Mouse (Mus musculus): ENCODE measurements around the gene Tmem184b. TPM values are rescaled to one million over a fixed set of nuclear protein-coding genes. Genes with fewer than 3 reads are reported as not detected.

Tmem184b gene
- polyA plus RNA-seq (2015; fragmentation: Nextera tagmentation; extraction: Ambion mirVana) = 43.1 and 46.3 TPM in 2 replicates

GRCm38 (mm10) chr15:79402836-79403762 is at the start of gene Tmem184b:
TSS of gene Tmem184b (minus strand) at chr15:79403569.
- WGBS = under 1% methylated on average over 83 of the region's 90 CpGs

GRCm38 (mm10) chr15:79448041-79448440 is 44.7 kb upstream of the Tmem184b start:
- WGBS = 89% methylated on average over 3 of the region's 3 CpGs
- Histone ChIP-seq H3K27ac (replicated peaks) (no peak overlapping the region), H3K4me1 (peaks cover under 1% of the 10 kb centered on the region), H3K27me3 (replicated peaks) (no peaks in the 10 kb centered on the region), H3K9ac (replicated peaks) (no peak overlapping the region), H3K36me3 (no peaks in the 10 kb centered on the region), H3K9me3 (replicated peaks) (no peaks in the 10 kb centered on the region), H3K4me3 (replicated peaks) (no peak overlapping the region), H3K4me2 (no peak overlapping the region)
- ATAC-seq (ENCODE audit: low FRiP score) = no peak

More at GRCm38 (mm10) chr15:79402836-79403762, at the start of gene Tmem184b:
- Histone ChIP-seq H3K27ac (replicated peaks) (peak within 1 kb of the TSS; percentile 84), H3K27me3 (replicated peaks) (0 out of 2 replicates have a peak, but pooled peaks cover 5% of the 10 kb centered on the region), H3K4me3 (replicated peaks) (peak within 1 kb of the TSS; percentile 99), H3K9me3 (replicated peaks) (no peaks in the 10 kb centered on the region), H3K9ac (replicated peaks) (peak within 1 kb of the TSS; percentile 94), H3K36me3 (no peaks in the 10 kb centered on the region), H3K4me1 (peaks cover 51% of the 10 kb centered on the region), H3K4me2 (peak within 1 kb of the TSS; percentile 90)
- peak; percentile 93 for ATAC-seq (ENCODE audit: low FRiP score)

GRCm38 (mm10) chr15:79445786-79446654 is 42.7 kb upstream of the Tmem184b start:
- H3K4me3 ChIP-seq (replicated peaks) = no peak overlapping the region
- no peak overlapping the region for H3K9ac ChIP-seq (replicated peaks)
- no peak overlapping the region for H3K27ac ChIP-seq (replicated peaks)
- H3K27me3 ChIP-seq (replicated peaks) = no peaks in the 10 kb centered on the region
- peaks cover 10% of the 10 kb centered on the region for H3K4me1 ChIP-seq
- no peaks in the 10 kb centered on the region for H3K36me3 ChIP-seq
- no peaks in the 10 kb centered on the region for H3K9me3 ChIP-seq (replicated peaks)
- WGBS = 87% methylated on average over 8 of the region's 8 CpGs
- H3K4me2 ChIP-seq = no peak overlapping the region
- no peak for ATAC-seq (ENCODE audit: low FRiP score)

- H3K9me3 ChIP-seq (replicated peaks) = no peaks in the 10 kb centered on the region
- no peak overlapping the region for H3K27ac ChIP-seq (replicated peaks)
- H3K4me1 ChIP-seq = peaks cover 30% of the 10 kb centered on the region
- H3K36me3 ChIP-seq = no peaks in the 10 kb centered on the region
- H3K9ac ChIP-seq (replicated peaks) = no peak overlapping the region
- WGBS = 64% methylated on average over 7 of the region's 7 CpGs
- no peak overlapping the region for H3K4me3 ChIP-seq (replicated peaks)
- no peak overlapping the region for H3K4me2 ChIP-seq
- ATAC-seq (ENCODE audit: low FRiP score) = no peak
- H3K27me3 ChIP-seq (replicated peaks) = no peaks in the 10 kb centered on the region
These were observed 40.6 kb upstream of the Tmem184b start for GRCm38 (mm10) chr15:79443856-79444410.

- Histone ChIP-seq H3K4me1 (peaks cover 39% of the 10 kb centered on the region), H3K4me3 (replicated peaks) (no peak overlapping the region), H3K4me2 (0 out of 2 replicates have a peak overlapping the region, but pooled peaks have one; percentile 92), H3K27me3 (replicated peaks) (no peaks in the 10 kb centered on the region), H3K36me3 (peaks cover under 1% of the 10 kb centered on the region; the same call in 1 of the 2 replicates), H3K9ac (replicated peaks) (no peak overlapping the region; the same call in 1 of the 2 replicates), H3K9me3 (replicated peaks) (no peaks in the 10 kb centered on the region), H3K27ac (replicated peaks) (no peak overlapping the region)
- 81% methylated on average over 9 of the region's 9 CpGs for WGBS
- no peak for ATAC-seq (ENCODE audit: low FRiP score)
These were observed 39.7 kb upstream of the Tmem184b start for GRCm38 (mm10) chr15:79442961-79443518.

GRCm38 (mm10) chr15:79442257-79442611 is 38.9 kb upstream of the Tmem184b start:
- H3K9me3 ChIP-seq (replicated peaks) = no peaks in the 10 kb centered on the region
- peak overlapping the region; percentile 92 for H3K4me2 ChIP-seq
- H3K4me3 ChIP-seq (replicated peaks) = peak overlapping the region; percentile 89
- H3K27me3 ChIP-seq (replicated peaks) = no peaks in the 10 kb centered on the region
- peak overlapping the region; percentile 96 for H3K27ac ChIP-seq (replicated peaks)
- under 1% methylated on average over 6 of the region's 6 CpGs for WGBS
- peak overlapping the region; percentile 89 for H3K9ac ChIP-seq (replicated peaks)
- H3K36me3 ChIP-seq = peaks cover 9% of the 10 kb centered on the region; the same call in 1 of the 2 replicates
- no peak for ATAC-seq (ENCODE audit: low FRiP score)
- peaks cover 47% of the 10 kb centered on the region for H3K4me1 ChIP-seq

GRCm38 (mm10) chr15:79441331-79442256 is 38.2 kb upstream of the Tmem184b start:
- Histone ChIP-seq H3K9ac (replicated peaks) (peak overlapping the region; percentile 89), H3K4me1 (peaks cover 54% of the 10 kb centered on the region), H3K9me3 (replicated peaks) (no peaks in the 10 kb centered on the region), H3K4me2 (peak overlapping the region; percentile 92), H3K27me3 (replicated peaks) (no peaks in the 10 kb centered on the region), H3K27ac (replicated peaks) (peak overlapping the region; percentile 96), H3K4me3 (replicated peaks) (peak overlapping the region; percentile 89), H3K36me3 (peaks cover 10% of the 10 kb centered on the region)
- ATAC-seq (ENCODE audit: low FRiP score) = peak; percentile 80
- under 1% methylated on average over 65 of the region's 107 CpGs for WGBS

GRCm38 (mm10) chr15:79440651-79441330 is 37.4 kb upstream of the Tmem184b start:
- Histone ChIP-seq H3K4me2 (peak overlapping the region; percentile 92), H3K27me3 (replicated peaks) (no peaks in the 10 kb centered on the region), H3K9ac (replicated peaks) (peak overlapping the region; percentile 89), H3K9me3 (replicated peaks) (no peaks in the 10 kb centered on the region), H3K4me1 (peaks cover 62% of the 10 kb centered on the region), H3K27ac (replicated peaks) (peak overlapping the region; percentile 96), H3K36me3 (peaks cover 12% of the 10 kb centered on the region), H3K4me3 (replicated peaks) (peak overlapping the region; percentile 89)
- peak; percentile 22 for ATAC-seq (ENCODE audit: low FRiP score)
- WGBS = 10% methylated on average over 11 of the region's 11 CpGs

- Histone ChIP-seq H3K27ac (replicated peaks) (peak overlapping the region; percentile 28; the same call in 1 of the 2 replicates), H3K4me3 (replicated peaks) (peak overlapping the region; percentile 89), H3K4me1 (peaks cover 67% of the 10 kb centered on the region), H3K36me3 (peaks cover 18% of the 10 kb centered on the region), H3K4me2 (peak overlapping the region; percentile 92), H3K9me3 (replicated peaks) (no peaks in the 10 kb centered on the region), H3K27me3 (replicated peaks) (no peaks in the 10 kb centered on the region), H3K9ac (replicated peaks) (peak overlapping the region; percentile 89)
- WGBS = 60% methylated on average over 4 of the region's 4 CpGs
- ATAC-seq (ENCODE audit: low FRiP score) = no peak
These were observed 36.9 kb upstream of the Tmem184b start for GRCm38 (mm10) chr15:79440223-79440622.

GRCm38 (mm10) chr15:79439386-79439785 is 36.0 kb upstream of the Tmem184b start:
- H3K9me3 ChIP-seq (replicated peaks) = no peaks in the 10 kb centered on the region
- H3K36me3 ChIP-seq = peaks cover 26% of the 10 kb centered on the region
- H3K4me3 ChIP-seq (replicated peaks) = peak overlapping the region; percentile 89
- no peak for ATAC-seq (ENCODE audit: low FRiP score)
- 0 out of 2 replicates have a peak overlapping the region, but pooled peaks have one; percentile 1 for H3K27ac ChIP-seq (replicated peaks)
- peaks cover 76% of the 10 kb centered on the region for H3K4me1 ChIP-seq
- 64% methylated on average over 4 of the region's 4 CpGs for WGBS
- H3K4me2 ChIP-seq = peak overlapping the region; percentile 92
- H3K9ac ChIP-seq (replicated peaks) = peak overlapping the region; percentile 32; the same call in 1 of the 2 replicates
- H3K27me3 ChIP-seq (replicated peaks) = no peaks in the 10 kb centered on the region
